Mouse (Mus musculus) c-Kit-positive CD71-positive TER-119-negative erythroid progenitor cells, embryonic 14.5 days (primary cell): ENCODE measurements around the gene Ccdc186.
"Not testable (repeated sequence)": the region's sequence is repeated elsewhere in the genome, so short reads cannot be mapped to it uniquely, and the experiment has no call there.

Source experiments
- DNase-seq: peaks from one replicate; pipeline ENCODE4 v3.0.0-alpha.2; 2013; ENCODE audit warnings: low read depth

The Ccdc186 gene

DNA sequence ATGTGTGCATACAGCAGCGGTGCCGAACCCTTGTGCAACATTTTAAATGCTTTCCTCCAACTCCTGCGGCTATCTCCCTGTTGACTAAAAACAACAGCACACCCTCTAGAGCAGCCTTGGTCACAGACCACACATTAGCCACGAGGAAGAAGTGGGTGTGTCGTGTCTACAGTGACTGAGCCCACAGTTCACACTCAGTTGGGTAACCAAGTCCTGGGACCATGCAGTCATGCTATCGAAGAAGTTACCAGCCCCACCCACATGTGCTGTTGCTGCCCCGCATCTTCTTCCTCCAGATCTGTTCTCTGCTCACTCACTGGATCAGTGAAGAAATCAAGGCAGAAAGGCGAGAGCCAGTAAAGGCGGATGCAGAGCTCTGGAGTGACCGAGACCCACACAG, 65.6 kb downstream of the Ccdc186 start:
- no peak for DNase-seq

DNA sequence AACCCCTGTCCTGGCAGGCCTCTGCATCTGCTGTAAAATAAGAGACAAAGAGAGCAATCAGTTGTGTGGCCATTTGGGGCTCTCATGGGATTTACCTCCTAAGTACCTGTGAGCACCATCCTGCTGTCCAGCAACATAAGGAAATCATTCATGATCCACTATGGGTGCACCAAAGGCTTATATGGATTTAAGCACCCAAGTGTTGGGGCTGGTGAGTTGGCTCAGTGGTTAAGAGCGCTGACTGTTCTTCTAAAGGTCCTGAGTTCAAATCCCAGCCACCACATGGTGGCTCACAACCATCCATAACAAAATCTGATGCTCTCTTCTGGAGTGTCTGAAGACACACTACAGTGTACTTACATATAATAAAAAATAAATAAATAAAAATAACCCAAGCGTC, 67.5 kb downstream of the Ccdc186 start:
- DNase-seq, result not testable (repeated sequence)

DNA sequence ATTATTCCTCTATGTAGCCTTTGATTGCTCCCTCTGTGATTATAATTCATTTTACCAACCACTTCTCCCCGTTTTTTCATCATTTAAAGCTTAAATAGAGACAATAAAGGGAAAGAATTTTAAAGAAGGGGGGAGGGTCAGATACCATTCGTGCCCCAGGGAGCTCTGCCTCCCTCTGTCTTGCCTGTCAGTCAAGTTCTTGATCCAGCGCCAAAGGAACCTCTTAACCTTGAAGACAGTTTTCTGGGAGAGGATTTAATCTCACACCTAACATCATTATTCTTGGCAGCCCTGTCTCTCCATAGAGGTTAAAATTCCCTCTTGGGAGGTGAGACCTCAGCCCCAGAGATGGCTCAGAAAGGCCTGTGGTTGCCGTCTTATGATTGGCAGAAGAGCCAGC, 71.3 kb downstream of the Ccdc186 start:
- no peak for DNase-seq

DNA sequence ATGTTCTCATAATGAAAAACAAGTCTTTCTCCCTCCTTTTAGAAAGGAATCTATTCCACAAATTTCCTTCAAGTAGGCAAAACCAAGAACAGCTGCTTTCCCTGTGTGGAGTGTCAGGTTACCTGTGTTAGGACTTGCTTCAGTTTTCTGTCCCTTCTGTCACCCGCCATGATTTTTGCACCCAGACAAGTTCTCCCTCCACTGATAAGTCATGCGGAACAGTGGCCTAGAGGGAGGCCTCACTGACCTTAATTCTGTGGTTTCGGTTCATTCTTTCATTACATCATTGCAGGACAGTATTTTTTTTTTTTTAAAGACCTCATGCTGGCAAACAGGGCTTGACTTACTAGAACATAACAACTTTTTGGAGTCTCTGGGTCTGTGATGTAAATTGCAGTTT, 72.6 kb downstream of the Ccdc186 start:
- no peak for DNase-seq

DNA sequence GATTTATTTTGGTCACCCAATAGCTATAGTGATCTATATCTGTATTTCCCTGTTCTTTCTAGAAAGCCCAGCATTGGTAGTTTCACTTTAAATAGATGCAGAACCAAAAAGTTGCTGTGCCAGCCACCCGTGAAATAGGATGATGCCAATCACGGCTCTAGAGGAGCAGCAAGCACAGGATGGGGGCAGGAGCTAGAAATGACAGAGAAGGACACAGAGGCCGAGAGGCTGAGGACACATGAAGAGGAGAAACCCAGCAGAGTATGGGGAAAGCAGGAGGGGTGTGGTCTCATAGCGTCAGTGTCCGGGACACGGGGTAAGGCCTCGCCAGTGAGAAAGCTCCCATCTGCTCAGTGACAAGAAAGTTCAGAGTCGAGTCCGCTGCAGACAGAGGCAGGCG, 74.1 kb downstream of the Ccdc186 start:
- no peak for DNase-seq

DNA sequence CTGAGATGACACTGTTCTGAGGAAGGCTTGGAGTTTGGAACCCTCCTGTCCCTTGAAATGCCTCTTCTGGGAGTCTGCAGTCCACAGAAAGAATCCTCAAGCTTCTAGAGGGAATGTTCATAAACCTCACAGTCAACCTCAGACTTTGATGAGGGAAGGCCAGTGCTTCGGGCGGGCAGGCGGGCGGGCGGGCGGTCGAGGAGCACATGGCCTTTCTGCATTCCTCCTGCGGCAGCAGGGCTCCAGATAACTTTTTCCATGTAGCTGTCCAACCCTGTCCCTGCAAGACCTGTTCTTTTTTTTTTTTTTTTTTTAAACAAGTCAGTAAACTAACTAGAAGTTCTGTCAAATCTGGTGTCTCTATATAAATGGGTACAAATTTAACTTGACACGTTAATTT, 75.4 kb downstream of the Ccdc186 start:
- no peak for DNase-seq

DNA sequence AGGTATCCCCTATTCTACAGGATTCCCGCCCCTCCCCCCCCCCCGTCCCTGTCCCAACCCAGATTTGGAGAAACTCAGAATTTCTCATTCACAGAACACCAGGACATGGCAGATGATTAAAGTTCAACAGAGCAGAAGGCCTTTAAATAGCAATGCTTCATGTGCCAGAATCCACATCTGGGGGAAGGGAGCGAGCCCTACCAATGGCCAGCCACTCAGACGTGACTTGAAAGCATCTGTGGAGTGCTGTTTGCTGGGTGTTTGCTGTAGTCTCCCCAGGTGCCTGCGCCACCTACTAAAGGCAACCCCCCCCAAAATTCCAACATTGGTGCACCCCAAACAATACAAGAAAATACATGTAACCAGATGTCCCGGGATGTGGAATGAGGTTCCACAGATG, 76.5 kb downstream of the Ccdc186 start:
- no peak for DNase-seq

DNA sequence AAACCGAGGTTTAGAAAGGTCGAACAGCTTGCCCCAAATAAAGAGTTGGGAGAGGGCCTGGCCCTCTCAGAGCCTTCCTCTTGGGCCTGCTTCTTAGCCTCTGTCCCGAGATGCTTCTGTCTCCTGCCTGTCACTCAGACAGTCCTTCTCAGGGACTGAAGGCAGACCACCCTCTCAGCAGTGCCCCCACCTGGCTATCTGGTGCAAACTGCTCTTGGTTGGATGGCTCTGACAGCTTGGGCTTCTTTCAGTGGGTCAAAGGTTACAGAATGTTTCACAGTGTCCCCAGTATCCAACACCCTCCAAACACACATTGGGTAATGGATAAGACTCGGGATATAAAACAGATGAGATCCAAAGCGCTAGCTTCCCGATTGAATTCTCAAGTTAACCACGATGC, 76.9 kb downstream of the Ccdc186 start:
- DNase-seq, result no peak
